Mouse (Mus musculus): ENCODE measurements around the gene Psmd12. TPM values are rescaled to one million over a fixed set of nuclear protein-coding genes. Genes with fewer than 3 reads are reported as not detected.

Psmd12 gene
- polyA plus RNA-seq, 1 experiment from 2014 or later: 89.4 TPM

DNA sequence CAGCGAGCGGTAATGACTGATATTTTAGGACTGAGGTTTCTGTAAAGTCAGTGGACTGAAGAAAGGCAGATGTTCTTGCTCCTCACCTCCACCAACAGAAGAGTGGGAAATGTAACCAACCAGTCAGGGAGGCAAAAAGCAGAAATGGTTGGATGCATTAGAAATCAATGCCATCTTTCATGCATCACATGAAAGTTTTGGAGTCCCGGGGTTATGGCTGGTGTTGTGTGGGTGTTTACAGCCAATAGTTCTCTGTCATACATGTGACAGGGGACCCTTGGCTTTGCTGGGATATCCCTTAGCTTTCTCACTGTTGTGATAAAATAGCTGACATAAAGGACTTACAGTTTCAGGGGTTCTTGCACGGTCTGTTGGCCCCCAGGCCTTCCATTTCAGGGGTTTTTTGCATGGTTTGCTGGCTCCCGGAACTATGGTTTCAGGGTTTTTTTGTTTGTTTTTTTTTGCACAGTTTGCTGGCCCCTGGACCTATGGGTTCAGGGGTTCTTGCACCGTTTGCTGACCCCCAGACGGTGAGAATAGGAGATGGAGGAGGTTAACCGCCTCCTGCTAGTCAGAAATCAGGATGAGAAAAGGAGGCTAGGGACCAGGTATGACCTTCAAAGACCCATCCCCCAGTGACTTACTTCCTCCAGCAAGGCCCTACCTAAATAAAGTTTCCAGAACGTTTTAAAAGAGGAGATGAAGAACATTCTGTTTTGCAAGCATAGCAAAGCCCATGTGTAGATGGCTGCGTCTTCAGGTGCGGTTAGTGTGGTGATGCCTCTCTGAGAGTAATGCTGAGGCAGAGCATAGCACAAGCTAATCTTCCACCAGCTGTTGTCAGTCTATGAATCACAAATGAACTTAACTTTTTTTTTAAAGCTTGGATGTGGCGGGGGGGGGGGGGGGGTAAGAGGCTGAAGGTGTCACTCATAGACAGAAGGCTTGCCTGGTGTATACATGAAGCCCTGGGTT is 35.9 kb upstream of the Psmd12 start:
- no peak overlapping the region for H3K27ac ChIP-seq (ENCODE audit: low read depth, low read length)
- no peak for ATAC-seq
- WGBS: 81% methylated on average over 12 of the region's 12 CpGs
- H3K4me3 ChIP-seq (ENCODE audit: low read depth, low read length): no peak overlapping the region
- H3K4me1 ChIP-seq (replicated peaks; ENCODE audit: control insufficient read depth, insufficient read depth, low read length): no peaks in the 10 kb centered on the region
- no peaks in the 10 kb centered on the region for H3K27me3 ChIP-seq (replicated peaks; ENCODE audit: control insufficient read depth, insufficient read depth, low read length)
- H3K9me3 ChIP-seq (ENCODE audit: control insufficient read depth): no peaks in the 10 kb centered on the region
- no peak overlapping the region for H3K4me2 ChIP-seq (replicated peaks; ENCODE audit: low read depth)
- no peak for TF ChIP-seq CTCF (IDR thresholded peaks at IDR 0.05; ENCODE audit: low read depth)
- no peak overlapping the region for H3K9ac ChIP-seq (ENCODE audit: low read depth, low read length)
- no peaks in the 10 kb centered on the region for H3K36me3 ChIP-seq (ENCODE audit: control insufficient read depth, insufficient read depth)

GRCm38 (mm10) chr11:107445683-107446082 is 33.6 kb upstream of the Psmd12 start:
- Histone ChIP-seq H3K27ac (ENCODE audit: low read depth, low read length) (no peak overlapping the region), H3K27me3 (replicated peaks; ENCODE audit: control insufficient read depth, insufficient read depth, low read length) (no peaks in the 10 kb centered on the region), H3K36me3 (ENCODE audit: control insufficient read depth, insufficient read depth) (no peaks in the 10 kb centered on the region), H3K4me3 (ENCODE audit: low read depth, low read length) (no peak overlapping the region), H3K9ac (ENCODE audit: low read depth, low read length) (no peak overlapping the region), H3K4me1 (replicated peaks; ENCODE audit: control insufficient read depth, insufficient read depth, low read length) (no peaks in the 10 kb centered on the region), H3K9me3 (ENCODE audit: control insufficient read depth) (no peaks in the 10 kb centered on the region), H3K4me2 (replicated peaks; ENCODE audit: low read depth) (no peak overlapping the region)
- no peak for TF ChIP-seq CTCF (IDR thresholded peaks at IDR 0.05; ENCODE audit: low read depth)
- 81% methylated on average over 3 of the region's 3 CpGs for WGBS
- no peak for ATAC-seq

- Histone ChIP-seq H3K4me2 (replicated peaks; ENCODE audit: low read depth) (no peak overlapping the region), H3K36me3 (ENCODE audit: control insufficient read depth, insufficient read depth) (no peaks in the 10 kb centered on the region), H3K27me3 (replicated peaks; ENCODE audit: control insufficient read depth, insufficient read depth, low read length) (no peaks in the 10 kb centered on the region), H3K9me3 (ENCODE audit: control insufficient read depth) (no peaks in the 10 kb centered on the region), H3K9ac (ENCODE audit: low read depth, low read length) (no peak overlapping the region), H3K4me3 (ENCODE audit: low read depth, low read length) (no peak overlapping the region), H3K4me1 (replicated peaks; ENCODE audit: control insufficient read depth, insufficient read depth, low read length) (no peaks in the 10 kb centered on the region), H3K27ac (ENCODE audit: low read depth, low read length) (no peak overlapping the region)
- 65% methylated on average over 6 of the region's 6 CpGs for WGBS
- no peak for TF ChIP-seq CTCF (IDR thresholded peaks at IDR 0.05; ENCODE audit: low read depth)
- no peak for ATAC-seq
Observed at GRCm38 (mm10) chr11:107446650-107447049, 32.6 kb upstream of the Psmd12 start.

DNA sequence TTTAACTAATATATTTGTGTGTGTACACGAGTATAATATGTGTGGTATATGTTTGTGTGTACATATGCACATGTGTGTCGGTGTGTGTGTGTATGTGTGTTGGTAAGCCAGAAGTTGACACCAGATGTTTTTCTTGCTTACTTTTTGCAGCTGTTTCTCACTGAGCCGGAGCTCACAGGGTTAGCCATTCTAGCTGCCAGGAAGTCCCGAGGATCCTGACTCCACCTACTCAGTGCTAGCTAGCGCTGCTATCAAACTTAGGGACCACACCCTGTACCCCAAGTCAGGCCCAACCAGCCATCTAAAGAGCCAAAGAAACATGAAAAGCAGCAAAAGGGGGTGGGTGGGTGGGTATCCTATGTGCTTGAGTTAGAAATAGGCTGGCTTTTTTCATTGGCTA is 31.9 kb upstream of the Psmd12 start:
- no peak overlapping the region for H3K4me3 ChIP-seq (ENCODE audit: low read depth, low read length)
- H3K27ac ChIP-seq (ENCODE audit: low read depth, low read length): no peak overlapping the region
- no peaks in the 10 kb centered on the region for H3K36me3 ChIP-seq (ENCODE audit: control insufficient read depth, insufficient read depth)
- no peaks in the 10 kb centered on the region for H3K9me3 ChIP-seq (ENCODE audit: control insufficient read depth)
- no peak for TF ChIP-seq CTCF (IDR thresholded peaks at IDR 0.05; ENCODE audit: low read depth)
- WGBS: 38% methylated on average over 5 of the region's 5 CpGs
- no peaks in the 10 kb centered on the region for H3K27me3 ChIP-seq (replicated peaks; ENCODE audit: control insufficient read depth, insufficient read depth, low read length)
- no peaks in the 10 kb centered on the region for H3K4me1 ChIP-seq (replicated peaks; ENCODE audit: control insufficient read depth, insufficient read depth, low read length)
- no peak for ATAC-seq
- H3K9ac ChIP-seq (ENCODE audit: low read depth, low read length): no peak overlapping the region
- H3K4me2 ChIP-seq (replicated peaks; ENCODE audit: low read depth): no peak overlapping the region

DNA sequence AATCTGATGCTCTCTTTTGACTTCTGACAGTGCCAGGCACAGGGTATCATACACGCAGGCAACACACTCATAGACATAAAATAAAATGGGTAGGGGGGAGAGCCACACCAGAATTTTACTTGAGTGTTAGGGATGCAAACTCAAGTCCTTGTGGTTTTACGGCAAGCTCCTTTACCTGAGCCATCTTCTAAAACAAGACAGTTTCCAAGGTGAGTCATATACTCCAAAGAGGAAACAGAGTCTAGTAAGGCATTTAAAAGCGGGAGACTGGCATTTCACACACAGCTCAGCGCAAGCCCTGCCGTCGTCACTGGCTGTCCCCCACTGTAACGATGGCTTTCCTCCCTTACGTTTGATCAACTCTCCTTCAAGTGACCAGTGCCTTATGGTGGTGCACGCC is 31.4 kb upstream of the Psmd12 start:
- H3K27ac ChIP-seq (ENCODE audit: low read depth, low read length): no peak overlapping the region

DNA sequence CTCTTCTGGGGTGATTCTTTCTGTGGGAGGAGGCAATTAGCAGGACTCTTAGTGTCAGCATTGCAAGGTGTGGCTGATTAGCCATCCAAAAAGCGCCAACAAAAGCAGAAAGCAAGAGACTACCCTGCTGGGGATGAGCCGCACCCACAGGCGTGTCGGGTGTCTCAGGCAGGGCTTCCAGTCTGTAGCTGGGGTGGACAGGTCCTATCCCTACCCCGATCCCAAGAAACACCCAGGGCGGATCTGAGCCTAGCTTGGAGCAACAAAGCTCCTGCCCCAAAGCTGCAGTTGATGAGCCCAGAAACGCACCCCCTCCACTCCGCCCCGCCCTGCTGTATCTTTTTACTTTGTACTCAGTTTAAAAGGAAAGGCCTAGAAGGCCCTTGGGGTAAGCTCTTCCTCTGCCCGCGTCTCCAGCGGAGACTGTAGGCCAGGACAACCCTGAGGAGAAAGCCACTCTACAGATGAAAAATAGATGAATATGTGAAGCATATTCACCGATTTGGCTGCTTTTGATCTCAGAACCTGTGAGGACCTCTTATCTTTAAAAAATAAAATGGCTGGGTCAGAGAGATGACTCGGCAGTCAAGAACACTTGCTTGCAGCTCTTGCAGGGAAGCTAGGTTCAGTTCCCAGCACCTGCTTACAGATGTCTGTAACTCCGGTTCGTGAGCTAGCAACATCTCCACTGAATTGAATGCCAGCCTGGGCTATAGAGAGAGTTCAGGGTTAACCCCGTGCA is 29.9 kb upstream of the Psmd12 start:
- no peak overlapping the region for H3K27ac ChIP-seq (ENCODE audit: low read depth, low read length)
- H3K4me3 ChIP-seq (ENCODE audit: low read depth, low read length): no peak overlapping the region
- H3K36me3 ChIP-seq (ENCODE audit: control insufficient read depth, insufficient read depth): no peaks in the 10 kb centered on the region
- WGBS: 68% methylated on average over 17 of the region's 17 CpGs
- no peaks in the 10 kb centered on the region for H3K27me3 ChIP-seq (replicated peaks; ENCODE audit: control insufficient read depth, insufficient read depth, low read length)
- no peak for TF ChIP-seq CTCF (IDR thresholded peaks at IDR 0.05; ENCODE audit: low read depth)
- H3K9ac ChIP-seq (ENCODE audit: low read depth, low read length): no peak overlapping the region
- ATAC-seq: no peak
- no peaks in the 10 kb centered on the region for H3K4me1 ChIP-seq (replicated peaks; ENCODE audit: control insufficient read depth, insufficient read depth, low read length)
- no peak overlapping the region for H3K4me2 ChIP-seq (replicated peaks; ENCODE audit: low read depth)
- no peaks in the 10 kb centered on the region for H3K9me3 ChIP-seq (ENCODE audit: control insufficient read depth)

More for the DNA sequence above, 31.4 kb upstream of the Psmd12 start:
- no peaks in the 10 kb centered on the region for H3K27me3 ChIP-seq (replicated peaks; ENCODE audit: control insufficient read depth, insufficient read depth, low read length)
- TF ChIP-seq CTCF (IDR thresholded peaks at IDR 0.05; ENCODE audit: low read depth): no peak
- H3K9ac ChIP-seq (ENCODE audit: low read depth, low read length): no peak overlapping the region
- WGBS: 81% methylated on average over 9 of the region's 9 CpGs
- no peak overlapping the region for H3K4me3 ChIP-seq (ENCODE audit: low read depth, low read length)
- no peak for ATAC-seq
- H3K36me3 ChIP-seq (ENCODE audit: control insufficient read depth, insufficient read depth): no peaks in the 10 kb centered on the region
- H3K4me2 ChIP-seq (replicated peaks; ENCODE audit: low read depth): no peak overlapping the region
- no peaks in the 10 kb centered on the region for H3K4me1 ChIP-seq (replicated peaks; ENCODE audit: control insufficient read depth, insufficient read depth, low read length)
- no peaks in the 10 kb centered on the region for H3K9me3 ChIP-seq (ENCODE audit: control insufficient read depth)

Measured in intestine, postnatal 0 days (tissue).